Mouse (Mus musculus): ENCODE measurements around the gene Tlnrd1. TPM values are rescaled to one million over a fixed set of nuclear protein-coding genes. Genes with fewer than 3 reads are reported as not detected.

The Tlnrd1 gene
- total RNA-seq, 2 experiments from 2014 or later, result 20.0 to 20.8 TPM

DNA sequence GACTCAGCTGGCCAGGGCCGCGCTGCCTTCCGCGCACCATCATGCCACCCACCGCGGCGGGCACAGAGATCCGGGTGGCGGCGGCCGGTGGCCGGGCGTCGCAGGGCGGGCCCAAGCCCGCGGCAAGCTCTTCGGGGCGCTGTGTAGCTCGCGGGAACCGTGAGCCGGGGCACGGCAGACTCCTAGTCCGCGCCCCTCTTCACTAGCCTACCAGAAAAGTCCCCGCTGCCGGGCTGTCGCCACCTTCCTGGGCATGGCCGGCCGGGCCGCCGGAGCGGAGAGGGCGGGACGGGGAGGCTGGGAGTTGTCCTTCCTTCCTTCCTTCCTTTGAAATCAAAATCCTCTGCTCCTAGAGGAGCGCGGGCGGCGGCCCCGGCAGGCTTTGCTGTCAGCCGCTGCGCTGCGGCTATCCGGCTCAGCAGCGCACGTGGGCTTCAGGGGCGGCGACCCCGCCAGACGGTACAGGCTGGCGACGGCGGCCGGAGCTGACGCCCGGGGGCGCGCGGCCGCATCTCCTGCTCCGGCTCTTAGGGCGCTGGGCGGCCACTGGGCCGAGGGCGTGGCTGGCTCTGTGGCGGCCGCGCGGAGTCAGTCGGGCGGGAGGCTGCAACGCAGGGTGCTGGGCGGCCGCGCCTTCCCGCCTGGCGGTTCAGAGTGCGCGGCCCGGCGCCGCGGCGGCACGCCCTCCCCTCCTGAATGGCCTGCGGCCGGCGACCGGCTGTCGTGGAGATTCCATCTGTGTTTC is 657 bp downstream of the Tlnrd1 start:
- DNase-seq, result peak in 1 of 2 experiments; percentile 55

DNA sequence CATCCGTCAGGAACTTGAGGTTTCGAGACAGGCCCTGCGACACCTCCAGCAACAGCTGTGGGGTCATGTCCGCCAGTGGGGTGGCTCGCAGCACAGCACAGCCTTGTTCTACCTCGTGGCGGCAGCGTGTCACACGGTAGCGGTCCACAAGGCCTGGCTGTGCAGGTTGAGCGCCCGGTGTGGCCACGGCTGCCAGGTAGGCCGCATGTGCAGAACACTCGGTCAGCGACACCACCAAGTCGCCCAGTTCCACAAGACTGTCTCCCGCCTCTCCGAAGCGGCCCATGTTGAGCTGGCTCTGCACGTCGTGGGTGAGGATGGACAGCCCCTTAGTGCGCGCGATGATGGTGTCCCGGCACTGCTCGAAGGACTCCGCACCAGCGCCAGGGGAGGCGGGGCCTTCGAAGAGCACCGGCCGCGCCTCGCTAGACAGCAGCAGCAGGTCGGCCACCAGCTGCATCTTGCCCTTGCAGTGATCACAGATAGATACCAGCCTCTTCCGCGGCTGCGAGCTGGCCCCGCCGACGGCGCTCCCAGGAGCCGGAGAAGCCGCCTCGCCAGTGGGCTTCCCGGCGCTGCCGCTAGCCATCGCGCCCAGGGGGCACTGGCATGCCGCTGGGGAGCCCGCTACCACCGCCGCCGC is 1.4 kb downstream of the Tlnrd1 start:
- DNase-seq, result peak; percentile 21 to 40

DNA sequence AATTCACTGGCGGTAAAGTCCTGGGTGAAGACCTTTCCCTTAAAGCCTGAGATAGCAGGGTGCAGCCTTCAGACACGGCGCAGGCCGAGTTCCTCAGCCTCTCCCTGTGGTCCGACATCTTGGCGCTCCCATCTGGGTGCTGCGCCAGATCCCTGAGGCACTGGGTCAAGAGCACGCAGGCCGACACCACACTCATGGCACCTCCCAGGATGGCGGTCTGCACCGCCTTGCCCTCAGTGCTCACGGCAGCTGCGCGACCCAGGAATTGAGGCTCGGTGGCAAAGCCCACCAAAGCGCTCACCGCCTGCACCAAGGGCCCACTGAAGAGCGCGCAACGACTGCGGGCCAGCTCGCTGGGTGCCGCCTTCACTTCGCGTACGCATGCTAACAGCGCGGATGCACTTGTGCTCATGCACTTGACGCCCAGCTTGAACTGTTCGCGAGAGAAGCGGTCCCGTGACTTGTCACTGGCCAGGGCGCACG is 1.9 kb downstream of the Tlnrd1 start:
- no peak for DNase-seq

DNA sequence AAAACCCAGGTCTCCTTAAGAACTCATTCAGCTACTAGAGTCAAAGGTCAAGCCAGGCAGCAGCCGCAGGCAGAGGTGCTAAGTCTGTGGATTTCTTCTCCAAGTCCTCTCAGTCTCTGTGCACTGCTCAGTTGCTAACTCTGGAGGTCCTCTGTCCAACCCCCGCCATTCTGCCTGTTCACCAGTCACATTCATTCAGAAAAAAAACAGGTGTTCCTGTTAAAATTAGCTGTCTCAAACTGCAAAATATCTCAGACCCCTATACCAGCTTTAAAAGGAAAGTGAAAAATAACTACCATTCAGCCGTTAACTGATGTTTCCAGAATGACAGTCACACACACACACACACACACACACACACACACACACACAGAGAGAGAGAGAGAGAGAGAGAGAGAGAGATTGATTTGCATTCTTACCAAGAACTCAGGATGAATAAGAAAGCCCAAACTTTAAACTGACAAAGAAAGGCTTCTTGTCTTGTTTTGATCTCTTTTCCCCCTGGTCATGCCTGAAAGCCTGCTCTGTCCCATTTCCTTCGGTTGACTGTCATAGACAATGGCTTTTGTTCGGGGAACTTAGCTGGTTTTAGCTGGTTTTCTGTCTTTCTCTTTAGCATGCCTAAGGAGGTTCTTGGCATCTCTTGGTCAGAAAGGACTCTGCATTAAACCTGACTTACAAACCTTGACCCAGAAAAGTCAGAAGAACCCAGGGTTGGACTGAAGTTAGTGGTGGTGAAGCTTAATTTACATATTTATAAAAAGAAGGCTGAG is 5.2 kb downstream of the Tlnrd1 start:
- DNase-seq, result no peak

DNA sequence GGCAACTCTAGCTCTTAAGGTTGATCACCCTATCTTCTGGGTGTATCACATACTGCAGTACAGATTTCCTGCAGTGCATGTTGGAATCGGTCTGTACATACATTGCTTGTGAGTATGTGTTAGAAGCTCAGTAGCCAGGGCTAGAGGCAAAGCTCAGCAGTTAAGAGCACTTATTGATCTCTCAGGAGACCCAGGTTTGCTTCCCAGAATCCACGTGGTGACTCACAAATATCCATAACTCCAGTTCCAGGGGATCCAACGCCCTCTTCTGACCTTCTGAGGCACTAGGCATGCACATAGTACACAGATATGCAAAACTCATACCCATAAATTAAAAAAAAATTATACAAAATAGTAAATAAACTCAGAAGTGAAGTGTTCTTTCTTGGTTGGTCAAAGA is 7.0 kb downstream of the Tlnrd1 start:
- DNase-seq, result no peak

DNA sequence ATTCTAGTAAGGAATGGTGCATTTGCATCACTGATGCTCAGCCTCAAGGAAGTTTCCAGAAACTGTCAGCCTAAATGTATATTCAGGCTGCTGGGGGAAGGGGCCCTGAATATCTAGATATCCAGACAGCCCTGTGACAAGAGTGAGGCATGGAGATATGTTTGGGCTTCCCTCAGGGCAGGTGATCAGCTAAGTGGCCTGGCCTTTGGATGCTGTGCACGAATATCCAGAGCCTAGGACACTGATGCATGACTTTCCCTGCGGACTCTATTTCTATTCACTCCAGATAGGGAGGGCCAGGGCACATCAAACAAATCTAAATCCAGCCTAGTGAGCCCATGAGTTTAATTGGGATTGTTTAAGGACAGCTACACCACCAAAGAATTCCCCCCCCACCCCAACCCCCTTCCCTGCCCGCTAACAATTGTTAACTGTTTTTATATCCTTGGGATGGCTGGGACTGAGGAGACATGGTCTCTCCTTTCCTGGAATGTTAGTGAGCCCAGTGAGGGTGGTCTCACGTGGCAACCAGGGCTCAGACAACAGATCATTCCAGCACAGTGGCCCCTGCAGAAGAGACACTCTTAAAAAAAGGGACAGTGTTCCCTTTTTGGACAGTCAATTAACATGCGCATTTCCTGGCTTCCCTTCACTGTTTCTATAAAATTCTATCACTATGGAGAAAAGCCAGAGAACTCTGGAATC is 14.1 kb downstream of the Tlnrd1 start:
- no peak for DNase-seq

DNA sequence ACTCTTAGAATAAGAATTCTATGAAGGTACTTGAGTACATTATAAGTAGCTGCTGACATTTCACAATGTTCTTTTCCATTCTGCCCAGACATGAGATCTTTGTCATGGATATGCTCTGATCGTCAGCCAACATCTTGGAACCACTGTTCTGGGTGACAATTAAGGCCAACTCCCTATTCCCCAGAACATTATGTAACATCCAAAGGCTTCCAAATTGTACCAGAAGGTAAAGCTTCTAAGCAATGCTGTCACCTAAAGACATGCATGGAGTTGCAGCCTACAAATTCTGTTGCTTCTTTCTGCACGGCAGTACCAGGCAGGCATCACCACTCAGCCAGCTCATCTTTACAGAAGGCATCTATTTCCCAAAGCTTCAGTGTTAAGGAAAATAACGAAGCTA is 15.9 kb downstream of the Tlnrd1 start:
- no peak for DNase-seq

DNA sequence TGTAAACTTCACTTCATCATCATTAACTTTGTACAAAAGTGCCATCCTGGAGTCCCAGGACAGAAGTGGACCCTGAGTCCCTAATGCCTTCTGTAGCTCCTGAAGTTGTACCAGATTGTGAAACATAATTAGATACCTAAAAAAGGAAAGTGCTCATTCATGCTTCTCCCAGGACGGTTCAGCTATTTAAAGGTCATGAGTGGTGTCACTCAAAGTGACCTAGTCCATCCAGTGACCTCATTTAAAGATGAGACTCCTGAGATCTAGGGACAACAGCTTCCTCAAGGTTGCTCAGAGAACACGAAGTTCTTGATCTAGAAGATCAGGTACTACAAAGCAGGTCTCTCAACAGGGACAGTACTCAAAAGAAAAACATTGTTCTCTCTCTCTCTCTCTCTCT is 20.6 kb downstream of the Tlnrd1 start:
- DNase-seq, result no peak

DNA sequence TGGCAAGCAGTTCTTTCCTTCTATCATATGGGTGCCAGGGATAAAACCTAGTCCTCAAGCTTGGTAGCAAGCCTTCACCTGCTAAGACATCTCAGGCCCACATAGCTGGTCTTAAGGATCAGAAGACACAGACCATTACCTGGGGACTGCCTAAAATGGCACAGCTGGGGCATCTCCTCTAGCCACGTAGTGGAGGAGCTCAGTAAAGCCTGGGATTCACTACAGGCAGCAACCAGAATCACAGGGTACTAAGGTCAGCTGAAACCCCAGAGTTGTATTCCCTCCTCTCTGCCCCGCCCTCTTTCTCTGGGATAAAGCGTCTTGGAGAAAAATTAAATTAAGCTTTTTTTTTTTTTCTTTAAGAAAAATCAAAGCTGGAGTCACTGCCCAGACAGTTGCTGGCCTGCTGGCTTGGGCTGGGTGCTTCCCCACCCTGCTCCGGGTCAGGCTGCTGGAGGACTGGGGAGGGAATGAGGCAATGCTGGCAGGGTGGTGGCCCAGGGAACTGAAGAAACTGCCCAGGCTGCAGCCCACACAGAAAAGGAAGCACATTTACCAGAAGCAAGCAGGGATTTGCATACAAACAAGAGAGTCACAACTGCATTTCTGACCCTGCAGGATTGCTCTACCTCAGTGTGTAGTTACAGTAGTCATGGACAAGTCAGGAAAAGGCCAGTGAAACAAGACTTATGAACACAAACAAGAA is 24.6 kb downstream of the Tlnrd1 start:
- no peak for DNase-seq

DNA sequence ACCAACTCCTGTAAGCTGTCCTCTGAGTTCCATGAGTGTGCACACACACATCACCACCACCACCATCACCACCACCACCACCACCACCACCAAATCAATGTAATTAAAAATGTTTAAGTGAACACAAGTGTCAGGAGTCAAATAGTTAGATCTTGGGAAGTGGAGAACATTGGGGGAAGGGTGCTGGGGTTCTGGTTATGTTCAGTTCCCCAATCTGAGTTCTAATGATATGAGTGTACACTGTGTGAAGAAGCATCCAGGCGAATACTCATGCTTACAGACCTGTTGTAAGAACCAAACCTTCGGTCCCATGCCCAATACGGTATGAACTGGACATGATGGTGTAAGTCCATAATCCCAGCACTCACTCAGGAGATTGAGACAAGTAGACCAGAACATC is 26.2 kb downstream of the Tlnrd1 start:
- no peak for DNase-seq

DNA sequence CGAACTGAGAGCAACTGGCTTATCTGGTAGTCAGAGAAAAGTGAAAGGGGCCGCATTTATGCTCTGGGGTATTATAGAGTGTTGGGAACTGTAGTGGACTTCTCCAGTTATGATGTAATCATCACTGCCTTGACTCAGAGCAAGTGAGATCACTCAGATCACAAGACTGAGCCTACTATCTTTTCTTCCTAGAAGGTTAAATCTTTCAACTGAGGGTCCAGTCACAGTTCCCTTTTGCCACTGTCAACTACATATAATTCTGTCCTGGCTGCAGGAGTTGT is 27.0 kb downstream of the Tlnrd1 start:
- DNase-seq, result no peak

DNA sequence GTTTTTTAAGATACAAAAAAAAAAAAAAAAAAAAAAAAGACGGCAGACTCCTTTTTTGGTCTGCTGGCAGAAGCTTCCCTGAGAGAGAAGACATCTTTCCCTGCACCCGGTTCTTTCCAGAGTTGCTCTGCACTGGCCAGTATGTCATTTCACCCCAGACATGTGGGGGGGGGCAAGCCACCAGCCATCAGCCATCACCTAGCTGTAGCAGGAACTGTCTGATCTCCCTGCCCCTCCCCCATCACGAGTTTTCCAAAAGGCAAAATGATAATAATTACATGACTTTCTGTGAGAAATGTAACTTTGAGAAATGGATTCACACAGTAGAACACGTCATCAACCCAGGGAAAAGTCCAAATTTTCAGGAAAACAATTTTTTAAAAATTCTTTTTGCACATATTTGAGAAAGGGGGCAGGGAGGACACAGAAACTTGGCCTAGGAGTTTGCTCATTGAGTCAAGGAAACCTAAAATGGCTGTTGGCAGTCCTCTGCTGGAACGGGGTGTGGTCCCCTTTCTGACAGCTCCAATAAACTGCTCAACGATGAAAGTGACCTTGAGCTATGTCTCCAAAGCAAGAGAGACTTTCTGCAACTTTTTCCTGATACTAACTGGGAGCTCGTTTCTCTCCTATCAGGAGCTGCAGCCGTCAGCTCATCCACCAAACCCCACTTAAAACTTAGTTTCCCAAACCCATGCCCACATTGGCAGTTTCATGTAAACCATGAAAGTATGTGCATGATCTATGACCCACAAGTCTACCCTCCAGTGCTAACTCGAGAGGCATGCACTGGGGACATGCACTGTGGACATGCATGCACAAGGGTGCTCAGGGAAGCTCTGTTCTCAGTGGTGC is 27.5 kb downstream of the Tlnrd1 start:
- no peak for DNase-seq

DNA sequence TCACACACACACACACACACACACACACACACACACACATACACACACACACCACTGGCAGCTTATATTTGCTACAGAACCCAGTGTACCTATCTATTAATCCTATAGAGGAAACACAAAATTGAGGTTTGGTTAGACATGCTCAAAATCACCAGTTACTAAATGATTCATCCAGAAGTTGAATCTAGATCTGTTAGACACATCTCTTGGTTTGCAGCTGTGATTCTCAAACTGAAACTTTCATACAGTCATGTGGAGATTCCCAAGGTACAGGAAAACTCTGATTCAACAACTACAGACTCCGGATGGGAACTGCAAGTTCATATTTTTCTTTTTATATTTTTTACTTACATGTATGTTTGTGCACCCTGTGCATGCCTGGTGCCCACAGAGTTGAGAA is 28.9 kb downstream of the Tlnrd1 start:
- no peak for DNase-seq

DNA sequence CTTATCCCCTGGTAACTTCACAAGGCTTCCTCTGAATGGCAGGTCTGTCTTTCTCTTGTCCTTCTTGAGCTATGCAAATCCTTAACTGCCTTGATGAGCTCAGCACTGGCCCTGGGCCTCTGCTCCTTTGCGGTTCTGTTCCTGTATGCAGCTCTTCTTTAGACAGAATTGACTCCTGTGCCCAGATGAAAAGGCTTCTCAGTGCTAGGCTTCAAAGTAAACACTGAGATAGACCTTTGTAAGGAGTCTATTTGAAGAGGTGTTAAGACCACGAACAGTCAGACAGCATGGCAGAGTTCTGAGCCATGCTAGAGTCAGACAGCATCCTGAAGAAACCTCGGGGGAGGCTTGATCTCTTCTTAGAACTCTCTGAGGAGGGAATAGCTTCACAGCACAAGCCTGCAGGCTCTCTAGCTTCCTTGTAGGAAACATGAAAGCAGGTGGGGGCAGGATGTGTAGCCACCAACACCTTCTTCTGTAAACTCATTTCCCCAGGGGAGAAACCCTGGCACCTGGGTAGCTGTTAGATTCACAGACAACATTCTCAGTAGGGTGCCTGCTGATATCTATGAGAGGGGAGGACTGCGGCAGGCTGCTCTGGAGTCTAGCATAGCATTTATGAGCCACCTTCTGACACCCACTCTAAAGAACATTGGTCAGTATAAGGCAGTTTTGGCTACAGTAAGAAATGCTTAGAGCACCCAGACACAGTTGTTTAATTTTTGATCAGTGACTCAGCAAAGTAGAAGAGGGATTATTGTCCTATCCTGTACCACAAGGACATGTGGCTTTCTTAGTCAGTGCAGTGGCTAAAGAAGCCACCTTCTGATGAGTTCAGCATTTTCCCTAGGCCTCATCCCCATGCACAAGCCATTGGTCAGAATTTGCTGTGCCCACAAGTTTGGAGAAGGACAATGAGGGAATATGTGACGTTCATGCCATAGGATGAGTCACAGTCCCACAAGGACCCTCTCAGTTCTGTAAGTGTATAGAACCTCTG is 31.4 kb downstream of the Tlnrd1 start:
- DNase-seq, result no peak

DNA sequence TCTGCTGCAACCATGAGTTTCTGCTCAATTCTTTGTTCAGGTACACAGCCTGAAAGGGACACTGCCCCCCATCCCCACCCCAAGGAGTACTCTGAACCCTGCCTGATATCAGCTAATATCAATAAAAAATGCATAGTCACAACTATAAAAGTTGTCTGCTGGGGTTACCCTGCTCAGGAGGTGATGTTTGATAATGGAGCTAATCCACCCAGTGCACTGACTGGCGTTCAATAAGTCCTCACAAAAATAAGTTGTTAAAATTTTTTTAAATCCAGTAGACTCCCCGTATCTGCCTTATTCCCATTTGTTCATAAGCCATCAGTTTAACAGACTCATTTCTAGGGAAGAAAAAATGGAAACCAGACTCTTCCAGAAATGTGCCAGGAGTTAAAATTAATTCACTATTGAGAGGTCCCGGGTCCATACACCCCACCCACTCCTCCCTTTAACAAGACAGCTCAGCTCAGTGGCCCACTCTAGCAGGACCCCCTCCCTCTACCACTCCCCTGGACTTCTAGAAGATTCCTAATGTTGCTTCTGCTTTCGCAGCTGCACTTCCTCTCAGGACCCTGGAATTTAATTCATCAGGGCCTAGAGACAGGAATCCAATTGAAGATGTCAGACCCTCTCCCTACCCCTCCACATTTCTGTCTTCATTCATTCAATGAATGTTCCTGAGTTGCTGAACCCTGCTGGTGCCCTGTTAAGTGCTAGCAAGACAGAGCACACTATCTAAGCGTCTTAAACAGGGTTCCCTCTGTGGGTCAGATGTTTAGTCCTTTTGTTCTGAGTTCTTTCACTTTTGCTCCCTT is 32.3 kb downstream of the Tlnrd1 start:
- DNase-seq, result no peak

DNA sequence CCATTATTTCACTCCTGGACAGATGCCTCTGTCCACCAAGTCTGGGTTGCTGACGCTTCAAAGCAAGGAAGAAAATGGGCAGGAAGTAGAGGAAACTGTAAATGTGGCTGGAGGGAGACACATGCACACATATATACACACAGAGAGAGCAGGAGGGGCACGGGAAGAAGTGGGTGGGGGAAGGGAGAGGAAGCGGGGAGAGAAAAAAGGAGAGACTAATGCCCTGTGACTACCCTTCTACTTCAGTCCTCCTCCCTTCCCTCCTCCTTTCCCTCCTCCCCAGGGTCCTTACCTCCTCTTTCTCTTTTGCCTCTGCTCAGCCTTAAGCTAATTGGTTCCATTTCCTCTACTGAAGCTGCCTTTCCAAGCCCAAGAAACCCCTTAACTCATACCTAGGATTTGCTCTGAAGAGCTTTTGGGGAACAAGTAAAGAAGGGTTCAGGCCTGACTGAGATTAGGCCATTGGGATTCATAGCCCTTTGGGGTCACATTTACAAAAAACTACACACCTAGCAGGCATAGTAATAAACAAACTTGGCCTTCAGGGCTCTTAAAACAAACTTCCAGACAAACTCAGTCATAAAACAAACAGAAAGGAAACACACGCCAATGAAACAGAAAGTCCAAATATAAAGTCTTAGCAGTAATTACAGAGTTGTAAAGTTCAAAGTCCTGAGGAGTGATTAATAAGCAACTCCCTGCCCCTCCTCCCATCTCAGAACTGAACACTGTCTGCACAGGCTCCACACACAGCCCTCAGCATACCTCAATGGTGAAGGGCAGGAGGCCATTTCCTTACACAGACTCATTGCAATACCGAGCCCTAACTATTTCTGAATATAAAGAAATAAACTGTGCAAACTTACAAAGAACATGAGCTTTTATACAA is 36.7 kb downstream of the Tlnrd1 start:
- DNase-seq, result no peak

DNA sequence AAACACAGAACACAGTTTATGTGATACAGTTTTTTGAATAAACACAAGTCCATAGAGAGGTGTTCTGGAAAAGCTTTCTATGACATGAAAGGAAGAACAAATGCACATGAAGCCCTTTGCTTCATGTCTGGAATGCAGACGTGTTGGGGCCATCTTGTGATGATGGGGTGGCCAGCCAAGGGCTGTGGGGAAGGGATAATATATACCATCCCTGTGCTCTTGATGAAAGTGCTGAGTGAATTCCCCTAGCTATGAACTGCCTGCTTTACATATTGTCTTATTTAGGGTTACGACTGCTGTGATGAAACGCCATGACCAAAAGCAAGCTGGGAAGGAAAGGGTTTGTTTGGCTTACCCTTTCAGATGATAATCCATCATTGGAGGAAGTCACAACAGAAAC is 39.3 kb downstream of the Tlnrd1 start:
- DNase-seq, result no peak

Measured in layer of hippocampus, postnatal 36 days (tissue).